Mouse (Mus musculus) kidney, postnatal 25 days (tissue): Measurements from ENCODE around the gene Chd3.
A peak's percentile ranks its signal among the peaks of the same experiment; 100 is the strongest.

Experiments used
- DNase-seq, 2 experiments: peaks; one replicate each; pipeline ENCODE4 v3.0.0; 2021; ENCODE audit warnings: mixed read lengths in 2 of 2

The Chd3 gene

DNA sequence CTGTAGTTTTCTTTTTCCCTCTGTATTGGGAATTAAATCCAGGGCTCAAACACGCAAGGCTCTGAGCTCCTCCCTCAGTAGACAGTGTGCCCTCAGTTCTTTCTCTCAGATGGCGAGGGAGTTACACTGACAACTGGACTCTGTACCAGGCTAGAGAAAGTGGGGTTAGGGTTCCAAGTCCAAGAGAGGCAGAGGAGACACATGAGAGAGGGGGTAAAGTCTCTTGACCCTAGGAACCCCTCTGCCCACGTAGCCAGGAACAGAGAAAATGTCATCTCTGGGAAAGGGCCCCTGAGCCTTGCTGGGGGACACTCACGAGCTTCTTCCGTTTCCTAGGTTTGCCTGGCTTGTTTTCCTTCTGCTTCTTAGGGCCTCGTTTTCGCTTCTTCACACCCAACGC is 4.8 kb downstream of the Chd3 start:
- peak; percentile 58 to 78 for DNase-seq

DNA sequence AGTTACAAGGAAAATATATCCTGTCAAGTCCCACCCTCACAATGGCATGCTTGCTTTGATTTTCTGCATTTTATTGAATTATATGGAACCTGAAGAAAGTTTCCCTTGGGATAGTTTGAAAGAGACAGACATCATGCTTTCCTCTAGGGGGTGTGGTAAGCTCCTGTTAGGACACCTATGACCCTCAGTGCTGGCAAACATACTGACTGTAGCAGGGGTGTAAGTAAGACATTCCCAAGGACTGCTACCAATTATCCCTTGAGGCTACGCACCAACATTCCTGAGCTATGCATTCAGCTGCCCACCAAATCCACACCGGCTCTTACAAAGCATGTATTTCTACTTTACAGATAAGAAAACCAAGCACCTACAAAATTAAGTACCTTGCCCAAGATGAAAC is 6.7 kb downstream of the Chd3 start:
- peak in 1 of 2 experiments; percentile 21 for DNase-seq

DNA sequence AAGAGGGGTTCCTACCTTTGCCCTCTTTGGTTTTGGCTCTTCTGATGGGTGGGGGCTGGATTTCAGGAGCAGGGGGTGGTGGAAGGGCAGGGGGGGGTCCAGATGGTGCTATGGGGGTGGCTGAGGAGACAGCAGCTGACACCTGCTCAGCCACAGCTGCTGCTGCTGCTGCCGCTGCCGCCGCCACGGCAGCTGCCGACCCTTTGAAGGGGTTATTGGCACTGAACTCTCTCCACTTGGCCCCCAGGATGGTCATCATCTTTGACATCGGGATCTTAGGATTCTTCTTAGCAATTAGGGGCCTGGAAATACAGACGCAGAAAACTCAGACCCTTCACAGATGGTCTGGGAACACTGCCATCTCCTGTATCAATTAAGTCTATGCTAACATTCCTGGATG is 7.2 kb downstream of the Chd3 start:
- no peak for DNase-seq

DNA sequence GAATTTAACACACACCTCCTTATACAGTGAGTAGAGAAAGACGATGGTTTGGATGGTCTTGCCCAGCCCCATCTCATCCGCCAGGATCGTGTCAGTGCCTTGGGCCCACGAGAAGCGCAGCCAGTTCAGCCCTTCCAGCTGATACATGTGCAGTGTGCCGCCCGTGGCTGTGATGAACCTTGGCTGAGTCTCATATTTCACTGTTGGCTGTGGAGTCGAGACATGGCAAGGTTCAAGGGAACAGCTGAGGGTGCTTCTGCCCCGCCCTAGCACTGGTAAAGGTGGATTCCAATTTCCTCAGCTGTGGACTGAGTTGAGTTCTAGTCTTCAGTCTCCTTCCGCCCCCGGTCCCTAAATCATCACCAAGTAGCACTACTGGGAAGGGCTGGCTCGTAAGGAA is 11.5 kb downstream of the Chd3 start:
- no peak for DNase-seq

- no peak for DNase-seq
These were observed 12.7 kb downstream of the Chd3 start for GRCm38 (mm10) chr11:69356544-69356943.

DNA sequence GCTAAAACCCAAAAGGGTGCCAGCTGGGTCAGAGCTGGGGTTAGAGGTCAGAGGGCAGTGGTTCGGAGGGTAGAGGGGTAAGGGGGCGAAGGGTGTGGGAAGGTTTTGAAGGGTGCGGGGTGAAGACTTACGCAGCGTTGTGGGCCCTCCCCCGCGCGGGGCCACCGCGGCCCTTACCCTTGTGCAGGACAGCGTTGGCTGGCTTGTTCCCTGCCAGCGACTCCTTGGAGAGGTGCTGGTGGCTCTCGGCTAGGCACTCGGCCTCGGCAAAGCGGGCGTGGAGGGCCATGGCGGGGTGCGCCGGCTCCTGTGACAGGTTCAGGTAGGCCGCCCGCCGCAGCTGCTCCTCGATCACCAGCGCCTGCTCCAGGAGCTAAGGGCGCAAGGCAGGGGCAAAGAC is 22.8 kb downstream of the Chd3 start:
- no peak for DNase-seq

DNA sequence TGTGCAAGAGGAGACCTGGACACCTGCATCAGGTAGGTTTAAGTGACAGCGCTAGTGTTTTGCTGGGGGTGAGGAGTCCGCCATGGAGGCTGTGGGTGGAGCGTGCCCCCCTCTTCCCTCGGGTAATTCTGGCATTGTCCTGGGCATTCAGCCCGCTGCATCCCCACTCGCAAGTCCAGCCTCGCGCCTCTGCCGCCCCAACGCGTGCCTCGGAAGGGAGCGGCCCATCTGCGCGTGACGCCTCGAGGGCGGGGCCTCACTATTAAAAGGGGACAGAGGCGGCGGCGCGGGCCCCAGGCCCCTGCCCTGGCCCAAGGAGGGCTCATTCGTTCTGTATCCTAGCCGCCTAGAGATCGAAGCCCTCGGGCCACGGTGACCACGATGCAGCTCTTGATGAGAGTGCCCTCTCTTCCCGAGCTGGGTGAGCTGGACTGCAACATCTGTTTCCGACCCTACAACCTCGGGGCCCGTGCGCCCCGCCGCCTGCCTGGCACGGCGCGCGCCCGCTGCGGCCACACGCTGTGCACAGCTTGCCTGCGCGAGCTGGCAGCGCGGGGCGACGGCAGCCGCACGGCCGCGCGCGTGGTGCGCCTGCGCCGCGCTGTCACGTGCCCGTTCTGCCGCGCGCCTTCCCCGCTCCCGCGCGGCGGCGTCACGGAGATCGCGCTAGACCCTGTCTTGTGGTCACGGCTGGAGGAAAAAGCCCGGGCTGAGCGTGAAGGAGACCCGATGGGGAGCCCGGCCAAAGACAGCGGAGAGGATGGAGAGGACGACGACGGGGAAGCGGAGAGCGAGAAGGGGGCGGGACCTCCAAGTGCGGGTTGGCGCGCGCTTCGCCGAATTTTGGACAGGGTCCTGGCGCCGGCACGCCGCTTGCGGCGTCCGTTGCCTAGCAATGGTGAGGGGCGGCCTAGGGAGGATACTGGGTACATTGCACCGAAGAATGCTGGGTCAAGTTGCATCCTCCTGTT is 28.8 kb downstream of the Chd3 start, which contains the start of gene Rnf227:
Gene Rnf227, plus strand, starts transcription at position 301 of the 971 bp plus-strand sequence.
- peak; percentile 53 to 77 for DNase-seq

- no peak for DNase-seq
These were observed 34.4 kb downstream of the Chd3 start for GRCm38 (mm10) chr11:69334796-69335195.

DNA sequence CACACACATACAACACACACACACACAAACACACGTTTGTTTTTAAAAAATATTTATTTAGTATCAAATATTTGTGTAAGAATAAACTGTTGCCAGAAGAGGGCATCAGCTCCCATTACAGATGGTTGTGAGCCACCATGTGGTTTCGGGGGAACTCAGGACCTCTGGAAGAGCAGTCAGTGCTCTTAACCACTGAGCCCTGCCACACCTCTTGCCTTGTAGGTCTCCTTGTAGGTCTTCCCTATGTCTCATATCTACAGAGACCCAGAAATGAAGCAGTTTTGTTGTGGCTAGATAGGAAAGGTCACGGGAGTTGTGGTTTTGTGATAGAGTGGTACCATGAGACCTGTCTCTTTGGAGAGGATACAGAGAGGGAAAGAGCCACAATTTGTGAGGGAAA is 35.3 kb downstream of the Chd3 start:
- DNase-seq, result no peak

DNA sequence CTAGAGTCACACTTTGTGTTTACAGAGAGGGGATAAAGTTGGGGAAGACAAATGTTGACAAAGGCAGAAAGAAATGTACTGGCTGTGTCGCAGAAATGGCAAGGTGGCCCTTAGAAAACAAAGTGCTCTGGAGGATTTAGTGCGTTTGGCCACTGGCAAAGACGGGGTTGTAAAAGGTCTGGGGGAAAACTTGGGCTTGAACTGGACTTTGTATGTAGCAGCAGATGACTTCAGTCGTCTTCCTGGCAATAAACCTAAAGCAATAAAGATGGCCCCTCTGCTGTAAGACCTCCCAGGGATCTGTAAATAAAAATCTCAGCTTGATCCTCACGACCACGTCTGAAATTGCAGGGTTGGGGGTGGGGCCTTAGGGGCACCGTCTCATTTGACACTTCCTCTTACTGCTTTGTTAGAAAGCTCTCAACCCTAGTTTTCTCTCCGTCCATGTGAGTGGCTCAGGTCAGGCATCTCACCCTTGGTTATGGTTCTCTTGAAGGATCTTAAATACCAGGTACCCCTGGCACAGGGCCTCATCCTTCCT is 36.4 kb downstream of the Chd3 start:
- DNase-seq, result no peak

GRCm38 (mm10) chr11:69331929-69332405 is 37.2 kb downstream of the Chd3 start:
- peak; percentile 68 to 82 for DNase-seq

GRCm38 (mm10) chr11:69331152-69331551 is 38.1 kb downstream of the Chd3 start:
- DNase-seq, result no peak

- no peak for DNase-seq
These were observed 40.7 kb downstream of the Chd3 start for GRCm38 (mm10) chr11:69328517-69328916.

DNA sequence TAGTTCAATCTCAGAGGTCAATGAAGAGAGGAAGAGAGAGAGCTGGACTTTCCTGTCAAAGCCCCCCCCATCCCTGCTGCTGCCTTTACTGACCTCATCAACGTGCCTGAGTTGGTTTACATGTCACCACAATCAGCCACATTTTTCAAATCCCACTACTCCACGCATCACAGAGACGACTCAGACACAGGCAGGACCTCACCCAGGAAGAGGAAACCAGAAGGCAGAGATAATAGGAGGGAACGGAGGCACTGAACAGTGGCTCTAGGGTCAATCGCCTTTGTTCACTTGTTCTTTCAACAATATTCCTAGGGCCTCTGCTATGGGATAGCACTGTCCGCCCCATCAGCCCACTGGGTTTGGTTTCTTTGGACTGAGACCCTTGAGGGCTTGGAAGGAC is 41.6 kb downstream of the Chd3 start:
- DNase-seq, result no peak

- no peak for DNase-seq
These were observed 42.1 kb downstream of the Chd3 start for GRCm38 (mm10) chr11:69327157-69327442.

- DNase-seq, result peak in 1 of 2 experiments; percentile 59
These were observed 42.6 kb downstream of the Chd3 start for GRCm38 (mm10) chr11:69326408-69327156.

DNA sequence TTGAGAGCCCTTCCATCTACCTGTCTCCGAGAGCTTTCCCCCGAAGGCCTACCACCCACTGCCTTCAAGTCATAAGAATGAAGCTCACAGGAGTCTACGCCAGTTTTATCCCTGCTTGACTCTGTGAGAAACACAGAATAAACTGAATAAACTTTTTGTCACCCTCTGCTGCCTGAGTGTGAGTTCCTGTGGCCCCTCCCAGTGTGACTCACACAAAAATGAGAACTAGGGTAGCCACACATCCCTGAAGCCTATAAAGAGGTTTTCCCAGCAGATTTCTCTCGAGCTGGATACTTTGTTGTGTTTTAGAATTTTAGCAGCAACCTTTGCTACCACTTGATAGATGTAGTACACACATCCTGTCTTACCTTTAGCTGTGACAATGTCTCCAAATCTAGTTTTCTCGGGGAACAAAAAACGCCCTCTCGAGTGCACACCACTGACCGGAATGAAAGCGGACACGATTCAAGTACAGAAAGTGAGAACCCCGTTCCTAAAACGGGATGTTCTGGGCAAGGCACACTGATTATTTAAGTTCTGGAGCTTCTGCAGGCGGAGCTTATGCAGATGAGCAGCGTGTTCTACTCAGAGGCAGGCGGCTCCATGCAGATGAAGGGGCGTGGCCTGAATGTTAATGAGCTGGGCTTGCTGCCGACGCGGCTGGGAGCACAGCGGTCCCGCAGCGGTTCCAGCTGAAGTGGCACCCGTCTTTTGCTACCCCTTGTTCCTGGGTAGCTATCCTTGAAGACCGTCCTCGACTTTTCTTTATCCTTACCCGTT is 43.4 kb downstream of the Chd3 start, which contains the start of gene Kcnab3:
Gene Kcnab3, plus strand, starts transcription at position 631 of the 780 bp plus-strand sequence.
- peak; percentile 95 for DNase-seq

- no peak for DNase-seq
These were observed 44.5 kb downstream of the Chd3 start for GRCm38 (mm10) chr11:69324749-69325148.

DNA sequence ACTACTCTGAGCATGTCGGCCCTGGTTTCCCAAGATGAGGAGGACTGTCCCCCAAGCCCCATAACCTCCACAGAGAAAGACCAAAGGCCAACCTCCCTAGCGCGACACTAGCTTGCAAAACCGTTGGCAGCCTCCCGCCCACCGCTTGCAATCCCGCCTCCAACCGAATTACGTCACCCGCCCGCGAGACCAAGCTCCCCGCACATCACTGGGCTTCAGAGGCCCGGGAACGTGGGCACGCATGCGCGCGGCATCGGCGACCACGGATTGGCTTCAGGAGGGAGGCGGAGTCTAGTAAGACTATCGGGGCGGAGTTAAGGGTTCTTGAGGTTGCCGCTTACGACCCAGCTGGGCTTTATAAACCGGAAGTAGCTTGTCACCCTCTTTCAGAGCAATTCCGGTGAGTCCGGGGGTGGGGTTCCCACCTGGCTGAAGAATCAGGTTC is 45.5 kb downstream of the Chd3 start, which contains the start of the genes Cntrob and Trappc1:
Gene Cntrob, minus strand, starts transcription at position 109 of the 445 bp plus-strand sequence.
Gene Trappc1, plus strand, starts transcription at position 314 of the 445 bp plus-strand sequence.
- peak; percentile 99 for DNase-seq

- no peak for DNase-seq
These were observed 46.3 kb downstream of the Chd3 start for GRCm38 (mm10) chr11:69322693-69323471.

- no peak for DNase-seq
These were observed 47.2 kb downstream of the Chd3 start for GRCm38 (mm10) chr11:69322010-69322409.
